Mouse (Mus musculus): ENCODE results near the gene Hoxd3. TPM values are rescaled to one million over a fixed set of nuclear protein-coding genes. Genes with fewer than 3 reads are reported as not detected.

Gene Hoxd3
- polyA plus RNA-seq, 1 experiment = 0.54 TPM

GRCm38 (mm10) chr2:74697567-74698121 is 14.1 kb upstream of the Hoxd3 start, which contains the start of gene Hoxd9:
Hoxd9 (plus strand) TSS chr2:74697727.
- TF ChIP-seq CTCF (IDR thresholded peaks at IDR 0.05; ENCODE audit: borderline replicate concordance, control insufficient read depth, extremely low read depth, insufficient read depth, low read length, poor library complexity) (no peak), POLR2A (IDR thresholded peaks at IDR 0.05; ENCODE audit: control insufficient read depth, extremely low read depth, insufficient read depth, low read length, poor library complexity) (no peak)
- H3K4me1 ChIP-seq (replicated peaks; ENCODE audit: control insufficient read depth, insufficient read depth, low read length) = no peaks in the 10 kb centered on the region; the same call in 1 of the 2 replicates
- DNase-seq = no peak
- H3K4me3 ChIP-seq (ENCODE audit: control insufficient read depth, insufficient read depth, low read length) = no peak within 1 kb of the TSS
- WGBS = 3% methylated on average over 43 of the region's 43 CpGs
- peaks cover 28% of the 10 kb centered on the region for H3K27me3 ChIP-seq (ENCODE audit: control insufficient read depth, insufficient read depth, low read length)
- no peak within 1 kb of the TSS for H3K27ac ChIP-seq (ENCODE audit: control insufficient read depth, insufficient read depth, low read length)
- no peaks in the 10 kb centered on the region for H3K36me3 ChIP-seq (ENCODE audit: control insufficient read depth, insufficient read depth, low read length)

- TF ChIP-seq CTCF (IDR thresholded peaks at IDR 0.05; ENCODE audit: borderline replicate concordance, control insufficient read depth, extremely low read depth, insufficient read depth, low read length, poor library complexity) (no peak), POLR2A (IDR thresholded peaks at IDR 0.05; ENCODE audit: control insufficient read depth, extremely low read depth, insufficient read depth, low read length, poor library complexity) (no peak)
- Histone ChIP-seq H3K4me1 (replicated peaks; ENCODE audit: control insufficient read depth, insufficient read depth, low read length) (no peaks in the 10 kb centered on the region; the same call in 1 of the 2 replicates), H3K4me3 (ENCODE audit: control insufficient read depth, insufficient read depth, low read length) (no peak overlapping the region), H3K36me3 (ENCODE audit: control insufficient read depth, insufficient read depth, low read length) (no peaks in the 10 kb centered on the region), H3K27me3 (ENCODE audit: control insufficient read depth, insufficient read depth, low read length) (peaks cover 23% of the 10 kb centered on the region), H3K27ac (ENCODE audit: control insufficient read depth, insufficient read depth, low read length) (no peak overlapping the region)
- DNase-seq = no peak
- WGBS = 5% methylated on average over 86 of the region's 86 CpGs
Observed at GRCm38 (mm10) chr2:74698201-74699052, 13.3 kb upstream of the Hoxd3 start.

GRCm38 (mm10) chr2:74699053-74699430 is 12.7 kb upstream of the Hoxd3 start:
- Histone ChIP-seq H3K36me3 (ENCODE audit: control insufficient read depth, insufficient read depth, low read length) (no peaks in the 10 kb centered on the region), H3K27ac (ENCODE audit: control insufficient read depth, insufficient read depth, low read length) (no peak overlapping the region), H3K4me1 (replicated peaks; ENCODE audit: control insufficient read depth, insufficient read depth, low read length) (no peaks in the 10 kb centered on the region; the same call in 1 of the 2 replicates), H3K4me3 (ENCODE audit: control insufficient read depth, insufficient read depth, low read length) (no peak overlapping the region), H3K27me3 (ENCODE audit: control insufficient read depth, insufficient read depth, low read length) (peaks cover 23% of the 10 kb centered on the region)
- no peak for DNase-seq
- WGBS = 17% methylated on average over 17 of the region's 17 CpGs
- no peak for TF ChIP-seq CTCF (IDR thresholded peaks at IDR 0.05; ENCODE audit: borderline replicate concordance, control insufficient read depth, extremely low read depth, insufficient read depth, low read length, poor library complexity)
- no peak for TF ChIP-seq POLR2A (IDR thresholded peaks at IDR 0.05; ENCODE audit: control insufficient read depth, extremely low read depth, insufficient read depth, low read length, poor library complexity)

- no peak for DNase-seq
- TF ChIP-seq CTCF (IDR thresholded peaks at IDR 0.05; ENCODE audit: borderline replicate concordance, control insufficient read depth, extremely low read depth, insufficient read depth, low read length, poor library complexity) = no peak
- Histone ChIP-seq H3K27me3 (ENCODE audit: control insufficient read depth, insufficient read depth, low read length) (peaks cover 23% of the 10 kb centered on the region), H3K4me3 (ENCODE audit: control insufficient read depth, insufficient read depth, low read length) (no peak overlapping the region), H3K4me1 (replicated peaks; ENCODE audit: control insufficient read depth, insufficient read depth, low read length) (peaks cover 4% of the 10 kb centered on the region), H3K36me3 (ENCODE audit: control insufficient read depth, insufficient read depth, low read length) (no peaks in the 10 kb centered on the region), H3K27ac (ENCODE audit: control insufficient read depth, insufficient read depth, low read length) (no peak overlapping the region)
- WGBS = 30% methylated on average over 23 of the region's 23 CpGs
Observed at GRCm38 (mm10) chr2:74699664-74700545, 11.8 kb upstream of the Hoxd3 start.

GRCm38 (mm10) chr2:74700546-74701112 is 11.1 kb upstream of the Hoxd3 start:
- TF ChIP-seq CTCF (IDR thresholded peaks at IDR 0.05; ENCODE audit: borderline replicate concordance, control insufficient read depth, extremely low read depth, insufficient read depth, low read length, poor library complexity) (no peak), POLR2A (IDR thresholded peaks at IDR 0.05; ENCODE audit: control insufficient read depth, extremely low read depth, insufficient read depth, low read length, poor library complexity) (no peak)
- Histone ChIP-seq H3K4me1 (replicated peaks; ENCODE audit: control insufficient read depth, insufficient read depth, low read length) (peaks cover 10% of the 10 kb centered on the region), H3K36me3 (ENCODE audit: control insufficient read depth, insufficient read depth, low read length) (no peaks in the 10 kb centered on the region), H3K4me3 (ENCODE audit: control insufficient read depth, insufficient read depth, low read length) (no peak overlapping the region), H3K27me3 (ENCODE audit: control insufficient read depth, insufficient read depth, low read length) (peaks cover 25% of the 10 kb centered on the region), H3K27ac (ENCODE audit: control insufficient read depth, insufficient read depth, low read length) (no peak overlapping the region)
- WGBS = 31% methylated on average over 22 of the region's 22 CpGs
- no peak for DNase-seq
